Mouse (Mus musculus) kidney, adult 18-20 months (tissue): ENCODE data around the gene Slc25a21.

Experiments
- DNase-seq: peaks from one replicate; pipeline ENCODE4 v3.0.0; 2021

The Slc25a21 gene

GRCm38 (mm10) chr12:57184401-57185147 lies 12.7 kb downstream of the Slc25a21 start:
- DNase-seq = no peak

GRCm38 (mm10) chr12:57179465-57180188 lies 17.6 kb downstream of the Slc25a21 start:
- no peak for DNase-seq

- DNase-seq = no peak
Measured at GRCm38 (mm10) chr12:57178818-57179217, 18.5 kb downstream of the Slc25a21 start.

- DNase-seq = no peak
Measured at GRCm38 (mm10) chr12:57163294-57163693, 34.0 kb downstream of the Slc25a21 start.

GRCm38 (mm10) chr12:57162840-57163239 lies 34.4 kb downstream of the Slc25a21 start:
- DNase-seq = no peak

GRCm38 (mm10) chr12:57159904-57160303 lies 37.4 kb downstream of the Slc25a21 start:
- no peak for DNase-seq

GRCm38 (mm10) chr12:57158266-57158665 lies 39.0 kb downstream of the Slc25a21 start:
- DNase-seq = no peak

- DNase-seq = no peak
Measured at GRCm38 (mm10) chr12:57138937-57139336, 58.3 kb downstream of the Slc25a21 start.

- DNase-seq = no peak
Measured at GRCm38 (mm10) chr12:57137809-57138208, 59.5 kb downstream of the Slc25a21 start.

- DNase-seq = no peak
Measured at GRCm38 (mm10) chr12:57118602-57119001, 78.7 kb downstream of the Slc25a21 start.

GRCm38 (mm10) chr12:57115516-57115915 lies 81.8 kb downstream of the Slc25a21 start:
- no peak for DNase-seq

- DNase-seq = no peak
Measured at GRCm38 (mm10) chr12:57109363-57109762, 87.9 kb downstream of the Slc25a21 start.

GRCm38 (mm10) chr12:57102322-57102721 lies 95.0 kb downstream of the Slc25a21 start:
- DNase-seq = no peak

GRCm38 (mm10) chr12:57100549-57100948 lies 96.7 kb downstream of the Slc25a21 start:
- DNase-seq = no peak

GRCm38 (mm10) chr12:57099066-57099465 lies 98.2 kb downstream of the Slc25a21 start:
- no peak for DNase-seq

- DNase-seq = no peak
Measured at GRCm38 (mm10) chr12:57098371-57098770, 98.9 kb downstream of the Slc25a21 start.

- DNase-seq = no peak
Measured at GRCm38 (mm10) chr12:57093107-57093506, 104.2 kb downstream of the Slc25a21 start.

GRCm38 (mm10) chr12:57084519-57084918 lies 112.8 kb downstream of the Slc25a21 start:
- DNase-seq = no peak

GRCm38 (mm10) chr12:57083533-57083932 lies 113.7 kb downstream of the Slc25a21 start:
- no peak for DNase-seq

- DNase-seq = no peak
Measured at GRCm38 (mm10) chr12:57076606-57077005, 120.7 kb downstream of the Slc25a21 start.

- DNase-seq = no peak
Measured at GRCm38 (mm10) chr12:57072616-57073015, 124.7 kb downstream of the Slc25a21 start.

- no peak for DNase-seq
Measured at GRCm38 (mm10) chr12:57068607-57069006, 128.7 kb downstream of the Slc25a21 start.

GRCm38 (mm10) chr12:57019737-57020136 lies 177.5 kb downstream of the Slc25a21 start:
- DNase-seq = no peak

- no peak for DNase-seq
Measured at GRCm38 (mm10) chr12:57016845-57017244, 180.4 kb downstream of the Slc25a21 start.
